Mouse (Mus musculus): ENCODE data around the gene Gmpr.

Gmpr gene

DNA sequence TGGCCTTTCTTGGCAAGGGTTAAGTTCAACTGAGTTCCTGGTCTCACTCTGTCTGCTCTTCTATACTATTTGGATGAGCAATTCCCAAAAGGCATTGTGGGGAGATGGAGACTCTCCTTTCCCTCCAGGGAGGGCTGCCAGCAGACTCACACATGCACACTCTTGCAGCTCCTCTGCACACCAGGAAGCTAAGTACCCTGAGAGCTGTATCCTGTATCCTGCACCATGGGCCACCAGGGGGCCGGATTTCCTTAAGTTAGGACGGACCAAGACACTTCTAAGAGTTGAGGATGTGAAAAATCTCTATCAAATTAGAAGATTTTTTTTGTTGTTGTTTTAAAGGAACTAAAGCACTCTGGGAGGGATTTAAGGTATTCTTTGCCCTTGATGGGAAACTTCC, 70.5 kb downstream of the Gmpr start:
- in situ Hi-C loops (cut with MboI; ENCODE audit: unreplicated experiment in 2 of 2), result loop anchor here in 1 of 2 experiments (10.0 kb wide), 2 partner anchors 397 to 587 kb away; no protein-coding TSS in a partner anchor

DNA sequence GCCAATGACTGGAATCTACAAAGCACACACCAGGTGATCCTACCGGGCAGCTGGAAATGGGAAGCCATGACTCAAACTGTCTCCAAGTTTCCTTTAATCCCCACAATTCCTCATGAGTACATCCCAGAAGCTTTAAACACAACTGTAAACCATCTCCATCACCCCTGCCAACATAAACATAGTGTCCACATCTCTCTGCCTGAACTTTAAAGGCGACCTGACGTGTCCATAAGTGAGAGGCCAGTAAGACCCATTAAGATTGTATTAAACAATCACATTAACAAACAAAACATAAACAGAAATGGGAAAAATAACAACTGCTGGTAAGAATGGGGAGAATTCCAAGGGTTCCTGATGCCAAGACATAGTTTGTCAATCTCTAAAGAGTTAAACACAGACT, 72.5 kb downstream of the Gmpr start:
- in situ Hi-C loops (cut with MboI; ENCODE audit: unreplicated experiment in 2 of 2), result loop anchor here in 1 of 2 experiments (10.0 kb wide), 2 partner anchors 395 to 585 kb away; no protein-coding TSS in a partner anchor

- in situ Hi-C loops (cut with MboI; ENCODE audit: unreplicated experiment in 2 of 2), result no loop called here
Measured at GRCm38 (mm10) chr13:45582294-45582693, 75.0 kb downstream of the Gmpr start.

DNA sequence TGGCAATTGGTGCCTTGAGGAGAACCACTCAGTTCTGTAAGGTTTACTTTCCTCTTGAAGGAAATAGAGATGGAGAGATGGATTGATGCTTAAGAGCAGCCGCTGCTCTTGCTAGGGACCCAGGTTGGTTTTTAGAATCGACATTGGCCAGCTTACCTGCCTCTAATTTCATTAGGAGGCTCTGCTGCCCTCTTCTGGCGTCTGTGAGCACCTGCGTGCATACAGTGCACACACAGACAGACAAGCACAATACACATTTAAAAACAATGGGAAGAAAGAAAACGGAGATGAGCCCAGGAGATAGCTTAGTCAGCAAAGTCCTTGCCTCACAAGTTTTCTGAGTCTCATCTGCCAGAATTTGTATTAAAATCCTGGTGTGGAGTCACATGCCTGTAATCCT, 75.8 kb downstream of the Gmpr start:
- in situ Hi-C loops (cut with MboI; ENCODE audit: unreplicated experiment in 2 of 2), result no loop called here

GRCm38 (mm10) chr13:45590898-45591297, 83.7 kb downstream of the Gmpr start:
- in situ Hi-C loops (cut with MboI; ENCODE audit: unreplicated experiment in 2 of 2), result no loop called here

DNA sequence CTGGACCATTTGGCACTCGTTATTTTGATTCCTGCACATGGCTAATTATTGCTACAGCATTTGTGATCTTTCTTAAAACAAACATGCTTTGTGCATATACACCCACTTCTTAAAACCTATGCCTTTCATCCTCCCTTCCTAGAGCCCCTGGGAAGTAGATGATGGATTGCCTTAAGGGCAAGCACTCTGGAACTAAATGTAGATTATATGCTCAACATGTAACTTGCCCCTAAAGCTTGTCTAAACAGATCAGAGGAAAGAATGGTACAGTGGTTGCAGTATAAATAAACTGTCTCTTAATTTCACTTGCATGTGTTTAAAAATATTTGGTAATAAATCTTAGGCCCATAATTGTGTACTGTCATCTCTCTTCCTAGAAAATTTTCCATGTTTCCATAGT, 86.7 kb downstream of the Gmpr start:
- in situ Hi-C loops (cut with MboI; ENCODE audit: unreplicated experiment in 2 of 2), result no loop called here

- in situ Hi-C loops (cut with MboI; ENCODE audit: unreplicated experiment in 2 of 2), result no loop called here
Measured at GRCm38 (mm10) chr13:45595416-45595815, 88.2 kb downstream of the Gmpr start.

GRCm38 (mm10) chr13:45599831-45600230, 92.6 kb downstream of the Gmpr start:
- in situ Hi-C loops (cut with MboI; ENCODE audit: unreplicated experiment in 2 of 2), result no loop called here

- in situ Hi-C loops (cut with MboI; ENCODE audit: unreplicated experiment in 2 of 2), result no loop called here
Measured at GRCm38 (mm10) chr13:45600443-45600842, 93.2 kb downstream of the Gmpr start.
